Comparison of ENCODE assay signal across 27 mouse cellular contexts in the genomic region with DNA sequence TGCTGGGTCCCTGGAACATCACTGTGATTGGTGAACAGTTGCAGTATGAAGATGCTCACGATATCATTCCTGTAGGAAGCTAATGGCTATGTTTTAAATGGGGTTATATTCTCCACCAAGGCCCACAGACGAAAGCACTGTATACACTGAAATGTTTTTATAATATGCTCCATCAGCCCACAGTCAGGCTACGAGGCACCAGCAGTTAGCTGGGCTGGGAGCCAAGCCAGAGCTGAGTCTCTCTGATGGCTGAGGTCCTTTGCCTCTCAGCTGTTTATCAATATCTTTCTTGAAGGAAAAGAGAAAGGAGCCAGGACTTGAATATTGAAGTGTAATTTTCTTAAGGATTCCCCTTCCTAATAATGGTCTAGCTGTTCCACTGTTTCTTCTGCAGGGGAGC.
DNase-seq lines count a peak whose midpoint lies in the region; ATAC-seq and TF ChIP-seq lines count a peak whose summit lies in the region.
"Had no signal": no experiment of that assay in that cellular context is flagged by ENCODE, and none has a peak within 500 bp of the region (broad histone marks: within the 10 kb centered on the region; RNA-seq: fewer than 3 reads in every experiment).

No protein-coding gene starts in this region.

- H3K4me2 ChIP-seq in midbrain, postnatal 0 days (ENCODE audit: low read depth, low read length, poor library complexity, severe bottlenecking), result no peak overlapping the region
- H3K4me2 ChIP-seq in midbrain, embryonic 11.5 days, result no peak overlapping the region
- H3K4me2 ChIP-seq: embryonic facial prominence, embryonic 12.5 days; heart, embryonic 11.5 days; hindbrain, embryonic 15.5 days; liver, embryonic 12.5 days; midbrain, embryonic 12.5 days had no signal

- H3K79me2 ChIP-seq in heart, adult 2 months (replicated peaks; ENCODE audit: control insufficient read depth, insufficient read depth, low read length), result no peaks in the 10 kb centered on the region

- TF ChIP-seq EP300 in heart, adult 2 months (IDR thresholded peaks at IDR 0.05; ENCODE audit: insufficient read depth, low read depth, low read length), result no peak

- no peak for TF ChIP-seq CTCF in heart, adult 2 months (IDR thresholded peaks at IDR 0.05)
- TF ChIP-seq CTCF in midbrain, postnatal 0 days (IDR thresholded peaks at IDR 0.05), result no peak

- H3K27me3 ChIP-seq in heart, adult 2 months (ENCODE audit: control insufficient read depth, insufficient read depth, low read length), result no peaks in the 10 kb centered on the region
- H3K27me3 ChIP-seq in midbrain, postnatal 0 days (ENCODE audit: insufficient read depth, low read length), result no peaks in the 10 kb centered on the region
- H3K27me3 ChIP-seq in midbrain, embryonic 11.5 days (ENCODE audit: control insufficient read depth, insufficient read depth, low read length), result no peaks in the 10 kb centered on the region
- H3K27me3 ChIP-seq: CH12.LX; embryonic facial prominence, embryonic 12.5 days; hindbrain, embryonic 15.5 days; liver, embryonic 12.5 days; midbrain, embryonic 12.5 days had no signal

- no peak overlapping the region for H3K9ac ChIP-seq in heart, adult 2 months (ENCODE audit: low read depth, low read length)
- H3K9ac ChIP-seq in midbrain, postnatal 0 days (replicated peaks; ENCODE audit: low read length, poor library complexity, severe bottlenecking), result no peak overlapping the region
- no peak overlapping the region for H3K9ac ChIP-seq in midbrain, embryonic 11.5 days (ENCODE audit: low read length)
- H3K9ac ChIP-seq: embryonic facial prominence, embryonic 12.5 days; forebrain, postnatal 0 days; hindbrain, embryonic 15.5 days; liver, embryonic 12.5 days; liver, postnatal 0 days; midbrain, embryonic 12.5 days had no signal

- no peaks in the 10 kb centered on the region for H3K4me1 ChIP-seq in heart, adult 2 months (ENCODE audit: control insufficient read depth, insufficient read depth, low read length)
- H3K4me1 ChIP-seq in midbrain, postnatal 0 days (ENCODE audit: insufficient read depth, low read length), result no peaks in the 10 kb centered on the region; the same call in 1 of the 2 replicates
- H3K4me1 ChIP-seq in midbrain, embryonic 11.5 days (ENCODE audit: control insufficient read depth, insufficient read depth, low read length), result no peaks in the 10 kb centered on the region
- H3K4me1 ChIP-seq: embryonic facial prominence, embryonic 12.5 days; forebrain, embryonic 10.5 days; hindbrain, embryonic 15.5 days; liver, embryonic 12.5 days; midbrain, embryonic 12.5 days had no signal

- H3K27ac ChIP-seq in heart, adult 2 months, result no peak overlapping the region
- no peak overlapping the region for H3K27ac ChIP-seq in midbrain, postnatal 0 days (ENCODE audit: low read depth, low read length)
- no peak overlapping the region for H3K27ac ChIP-seq in midbrain, embryonic 11.5 days (ENCODE audit: low read depth, low read length)
- H3K27ac ChIP-seq: embryonic facial prominence, embryonic 12.5 days; forebrain, embryonic 10.5 days; hindbrain, embryonic 15.5 days; left cerebral cortex, adult 2 months; liver, embryonic 12.5 days; midbrain, embryonic 12.5 days; stomach, postnatal 0 days had no signal

- ATAC-seq in midbrain, postnatal 0 days (ENCODE audit: low FRiP score), result no peak
- no peak for ATAC-seq in midbrain, embryonic 11.5 days (ENCODE audit: low FRiP score)
- ATAC-seq: forebrain, postnatal 0 days; liver, embryonic 12.5 days; liver, postnatal 0 days had no signal

- intact Hi-C loops in heart, adult 2 months (cut with DNase I), result no loop called here

- TF ChIP-seq POLR2A in heart, adult 2 months (IDR thresholded peaks at IDR 0.05; ENCODE audit: insufficient read depth, low read depth, low read length), result no peak

- DNase-seq in cerebellum, postnatal 10 days, result peak; percentile 46 to 66
- DNase-seq in cerebellum, adult 9-11 months, result no peak
- peak; percentile 50 for DNase-seq in heart, adult 11 months
- no peak for DNase-seq in heart, adult 2 months
- DNase-seq in layer of hippocampus, adult 11-12 months (ENCODE audit: low spot score), result peak; percentile 6
- no peak for DNase-seq in layer of hippocampus, adult 9-11 months
- DNase-seq in midbrain, postnatal 0 days (ENCODE audit: low spot score), result peak; percentile 12
- DNase-seq in midbrain, embryonic 11.5 days (ENCODE audit: low spot score, missing footprints), result no peak
- DNase-seq: adrenal gland, adult 8-10 months; cerebellum, postnatal 36 days; forebrain, postnatal 0 days; heart, postnatal 36 days; kidney, adult 2 months; liver, postnatal 0 days; lung, postnatal 10 days; right cerebral cortex, postnatal 25 days; thymus, adult 18-20 months; thymus, postnatal 25 days had no signal

- H3K9me3 ChIP-seq in midbrain, postnatal 0 days (ENCODE audit: low read length), result no peaks in the 10 kb centered on the region
- H3K9me3 ChIP-seq in midbrain, embryonic 11.5 days (ENCODE audit: control insufficient read depth, low read length), result no peaks in the 10 kb centered on the region
- H3K9me3 ChIP-seq: embryonic facial prominence, embryonic 12.5 days; forebrain, embryonic 10.5 days; hindbrain, embryonic 15.5 days; liver, embryonic 12.5 days; midbrain, embryonic 12.5 days had no signal

- WGBS in heart, adult 2 months, result 46% methylated on average over 3 of the region's 3 CpGs
- 77% methylated on average over 3 of the region's 3 CpGs for WGBS in midbrain, postnatal 0 days
- WGBS in midbrain, embryonic 11.5 days, result 82% methylated on average over 3 of the region's 3 CpGs

- H3K36me3 ChIP-seq in heart, adult 2 months (ENCODE audit: control insufficient read depth, insufficient read depth, low read length), result no peaks in the 10 kb centered on the region
- H3K36me3 ChIP-seq in midbrain, postnatal 0 days (ENCODE audit: insufficient read depth, low read length), result no peaks in the 10 kb centered on the region
- no peaks in the 10 kb centered on the region for H3K36me3 ChIP-seq in midbrain, embryonic 11.5 days (ENCODE audit: control insufficient read depth, insufficient read depth, low read length)
- H3K36me3 ChIP-seq: embryonic facial prominence, embryonic 12.5 days; forebrain, embryonic 10.5 days; hindbrain, embryonic 15.5 days; liver, embryonic 12.5 days; midbrain, embryonic 12.5 days had no signal

- no peak overlapping the region for H3K4me3 ChIP-seq in heart, adult 2 months
- no peak overlapping the region for H3K4me3 ChIP-seq in midbrain, postnatal 0 days (ENCODE audit: low read depth, low read length)
- no peak overlapping the region for H3K4me3 ChIP-seq in midbrain, embryonic 11.5 days (ENCODE audit: low read depth, low read length)
- H3K4me3 ChIP-seq: embryonic facial prominence, embryonic 12.5 days; forebrain, embryonic 10.5 days; hindbrain, embryonic 15.5 days; left cerebral cortex, adult 2 months; liver, embryonic 12.5 days; midbrain, embryonic 12.5 days had no signal

Comparison
In these comparisons a context has a peak if more than half of its experiments do, and no peak if none do; other contexts are left out.
1. DNase-seq: peak in cerebellum, postnatal 10 days (2 of 2), heart, adult 11 months (single experiment), layer of hippocampus, adult 11-12 months (single experiment) and midbrain, postnatal 0 days (single experiment); none in cerebellum, adult 9-11 months (single experiment), heart, adult 2 months (0 of 2), layer of hippocampus, adult 9-11 months (single experiment) and midbrain, embryonic 11.5 days (single experiment).